Mouse (Mus musculus) c-Kit-positive CD71-positive TER-119-positive erythroid progenitor cells, embryonic 14.5 days (primary cell): ENCODE measurements around the gene Bola1.
A peak's percentile ranks its signal among the peaks of the same experiment; 100 is the strongest.
"Not testable (repeated sequence)": the region's sequence is repeated elsewhere in the genome, so short reads cannot be mapped to it uniquely, and the experiment has no call there.

Experiments used
- DNase-seq: peaks from one replicate; pipeline ENCODE4 v3.0.0-alpha.2; 2013; ENCODE audit warnings: low spot score

The Bola1 gene

GRCm38 (mm10) chr3:96219661-96220130, at the start of gene Bola1, which contains the start of gene Hist2h2ab:
Gene Bola1 (minus strand): TSS chr3:96219709.
Gene Hist2h2ab (plus strand): TSS chr3:96219865.
- peak; percentile 83 for DNase-seq

GRCm38 (mm10) chr3:96268776-96269378, 49.4 kb upstream of the Bola1 start:
- not testable (repeated sequence) for DNase-seq

- DNase-seq, result peak; percentile 82
These were observed 48.7 kb upstream of the Bola1 start, which contains the start of gene Hist2h3b for GRCm38 (mm10) chr3:96268051-96268775. Gene Hist2h3b (plus strand): TSS chr3:96268654.

- no peak for DNase-seq
These were observed 48.0 kb upstream of the Bola1 start for GRCm38 (mm10) chr3:96267541-96267940.

- peak; percentile 42 for DNase-seq
These were observed 46.7 kb upstream of the Bola1 start for GRCm38 (mm10) chr3:96266132-96266710.

GRCm38 (mm10) chr3:96264404-96264949, 45.0 kb upstream of the Bola1 start:
- DNase-seq, result no peak

- DNase-seq, result peak; percentile 59
These were observed 44.3 kb upstream of the Bola1 start for GRCm38 (mm10) chr3:96263558-96264403.

- peak; percentile 98 for DNase-seq
These were observed 43.6 kb upstream of the Bola1 start, which contains the start of gene Hist2h4 for GRCm38 (mm10) chr3:96262979-96263550. Gene Hist2h4 (minus strand): TSS chr3:96263311.

GRCm38 (mm10) chr3:96262216-96262875, 42.8 kb upstream of the Bola1 start:
- DNase-seq, result peak; percentile 87

GRCm38 (mm10) chr3:96261623-96262022, 42.1 kb upstream of the Bola1 start:
- DNase-seq, result no peak

- no peak for DNase-seq
These were observed 40.7 kb upstream of the Bola1 start for GRCm38 (mm10) chr3:96260220-96260619.

- DNase-seq, result no peak
These were observed 37.7 kb upstream of the Bola1 start for GRCm38 (mm10) chr3:96257190-96257589.

- no peak for DNase-seq
These were observed 36.6 kb upstream of the Bola1 start for GRCm38 (mm10) chr3:96255926-96256593.

GRCm38 (mm10) chr3:96254683-96255355, 35.3 kb upstream of the Bola1 start:
- peak; percentile 71 for DNase-seq

- no peak for DNase-seq
These were observed 32.3 kb upstream of the Bola1 start for GRCm38 (mm10) chr3:96251787-96252186.

- no peak for DNase-seq
These were observed 31.4 kb upstream of the Bola1 start for GRCm38 (mm10) chr3:96250890-96251289.

GRCm38 (mm10) chr3:96249034-96249345, 29.5 kb upstream of the Bola1 start:
- no peak for DNase-seq

GRCm38 (mm10) chr3:96248141-96249033, 28.9 kb upstream of the Bola1 start:
- DNase-seq, result peak; percentile 59
